Mouse (Mus musculus): ENCODE measurements around the gene Ophn1. TPM values are rescaled to one million over a fixed set of nuclear protein-coding genes. Genes with fewer than 3 reads are reported as not detected.

Gene Ophn1
- polyA plus RNA-seq, 1 experiment from 2014 or later: 16.8 TPM

Small RNAs within 50 kb of the gene (microRNA-seq; reads per million reads assigned to microRNA genes)
- gene Gm27554: not detected

Other genes with a start within 250 kb of the Ophn1 start
- 24.7 and 26.0 TPM in 2 replicates for gene Yipf6, start 45.3 kb upstream of the Ophn1 start, polyA plus RNA-seq (2014; fragmentation: Nextera tagmentation; extraction: Ambion mirVana)
- 4.8 and 5.2 TPM in 2 replicates for gene Stard8, start 112.2 kb upstream of the Ophn1 start, polyA plus RNA-seq (2014; fragmentation: Nextera tagmentation; extraction: Ambion mirVana)
- gene Efnb1, start 245.1 kb upstream of the Ophn1 start, polyA plus RNA-seq (2014; fragmentation: Nextera tagmentation; extraction: Ambion mirVana): 24.7 and 25.0 TPM in 2 replicates